Mouse (Mus musculus) testis, adult 2 months (tissue): ENCODE results near the gene Dolpp1.

Experiments
- CTCF ChIP-seq: fragments of 200-500 bp; IDR thresholded peaks from 2 replicates; pipeline ENCODE4 v1.5.1; 2012; ENCODE audit warnings: low read depth, mild to moderate bottlenecking, inconsistent platforms, low read length, moderate library complexity; ENCODE audit not compliant: control insufficient read depth, insufficient read depth, insufficient replicate concordance
- POLR2A ChIP-seq: fragments of 200-500 bp; IDR thresholded peaks from 2 replicates; pipeline ENCODE4 v1.6.1; 2012; ENCODE audit warnings: low read depth, mild to moderate bottlenecking, inconsistent platforms, low read length, moderate library complexity; ENCODE audit not compliant: control insufficient read depth

- TF ChIP-seq CTCF (no peak), POLR2A (no peak)
Measured at GRCm38 (mm10) chr2:30389000-30389399, 3.1 kb upstream of the Dolpp1 start.
